Mouse (Mus musculus) liver, adult (tissue): ENCODE results near the gene Helz2.

Experiments used
- GATA4 ChIP-seq: IDR thresholded peaks from 2 replicates; pipeline ENCODE4 v1.6.1; 2014; ENCODE audit warnings: mild to moderate bottlenecking, low read length; ENCODE audit not compliant: insufficient replicate concordance

Gene Helz2

GRCm38 (mm10) chr2:181187121-181188000, 54.5 kb downstream of the Helz2 start, which contains the start of gene Ppdpf:
Ppdpf (plus strand) TSS chr2:181187247.
- peak; percentile 21; the same call in 1 of the 2 replicates for TF ChIP-seq GATA4

- TF ChIP-seq GATA4: peak; percentile 74; the same call in 1 of the 2 replicates
Observed at GRCm38 (mm10) chr2:181186635-181187034, 55.2 kb downstream of the Helz2 start.

GRCm38 (mm10) chr2:181180898-181181297, 60.9 kb downstream of the Helz2 start:
- no peak for TF ChIP-seq GATA4

GRCm38 (mm10) chr2:181178471-181178870, 63.4 kb downstream of the Helz2 start:
- TF ChIP-seq GATA4: no peak

GRCm38 (mm10) chr2:181178015-181178414, 63.8 kb downstream of the Helz2 start:
- TF ChIP-seq GATA4: no peak
